Mouse (Mus musculus) ES-Bruce4 (cell line): Measurements from ENCODE around the gene Ntf5. TPM values are rescaled to one million over a fixed set of nuclear protein-coding genes. Genes with fewer than 3 reads are reported as not detected.
A peak's percentile ranks its signal among the peaks of the same experiment; 100 is the strongest.

Experiments
- H3K27ac ChIP-seq: 2 replicates; pipeline ENCODE4 v1.5.1; 2012; ENCODE audit warnings: low read length, inconsistent platforms; ENCODE audit not compliant: insufficient read depth
- H3K27me3 ChIP-seq: 2 replicates; pipeline ENCODE4 v1.6.1; 2012; ENCODE audit warnings: mild to moderate bottlenecking, low read length, inconsistent platforms; ENCODE audit not compliant: control insufficient read depth, poor library complexity, insufficient read depth, severe bottlenecking
- H3K36me3 ChIP-seq: 2 replicates; pipeline ENCODE4 v1.6.1; 2012; ENCODE audit warnings: inconsistent platforms, mild to moderate bottlenecking, low read length, moderate library complexity; ENCODE audit not compliant: control insufficient read depth, poor library complexity, insufficient read depth, severe bottlenecking
- H3K4me1 ChIP-seq: one replicate; pipeline ENCODE4 v1.8.1; 2011; ENCODE audit warnings: low read length; ENCODE audit not compliant: control insufficient read depth, insufficient read depth
- H3K4me3 ChIP-seq: 2 replicates; pipeline ENCODE4 v1.5.1; 2011; ENCODE audit warnings: low read depth, mild to moderate bottlenecking, low read length
- H3K9ac ChIP-seq: 2 replicates; pipeline ENCODE4 v1.6.1; 2012; ENCODE audit warnings: low read depth, mild to moderate bottlenecking, inconsistent platforms; ENCODE audit not compliant: poor library complexity, severe bottlenecking
- H3K9me3 ChIP-seq: replicated peaks from 2 replicates; pipeline ENCODE4 v1.6.1; 2012; ENCODE audit warnings: mild to moderate bottlenecking, low read length, inconsistent platforms; ENCODE audit not compliant: control insufficient read depth, poor library complexity, insufficient read depth, severe bottlenecking
- CTCF ChIP-seq: IDR thresholded peaks from one replicate; pipeline ENCODE4 v1.8.1; 2011; ENCODE audit warnings: low read depth, low read length
- EP300 ChIP-seq: IDR thresholded peaks from 2 replicates; pipeline ENCODE4 v1.6.1; 2011; ENCODE audit warnings: low read depth, low read length; ENCODE audit not compliant: insufficient read depth
- POLR2A ChIP-seq: IDR thresholded peaks from one replicate; pipeline ENCODE4 v1.8.1; 2011; ENCODE audit warnings: low read length; ENCODE audit not compliant: insufficient read depth
- polyA plus RNA-seq: library from polyadenylated mRNA; stranded (reverse); fragments of >200 nt; gene quantifications from 2 replicates; pipeline ENCODE4 v1.2.4, GENCODE M21; 2011; ENCODE audit warnings: low read depth; ENCODE audit not compliant: missing spikeins, insufficient read depth, insufficient read length

Gene Ntf5
- polyA plus RNA-seq, 1 experiment, result 5.0 TPM

GRCm38 (mm10) chr7:45415636-45416035 lies 2.1 kb downstream of the Ntf5 start:
- Histone ChIP-seq H3K4me3 (peak overlapping the region; percentile 43), H3K9ac (peak overlapping the region; percentile 49), H3K9me3 (no peaks in the 10 kb centered on the region), H3K36me3 (no peaks in the 10 kb centered on the region), H3K27me3 (no peaks in the 10 kb centered on the region), H3K4me1 (peaks cover 10% of the 10 kb centered on the region), H3K27ac (no peak overlapping the region)
- no peak for TF ChIP-seq CTCF
- TF ChIP-seq POLR2A, result no peak
- TF ChIP-seq EP300, result no peak

GRCm38 (mm10) chr7:45417962-45418492 lies 4.5 kb downstream of the Ntf5 start:
- 0 out of 2 replicates have a peak overlapping the region, but pooled peaks have one; percentile 7 for H3K9ac ChIP-seq
- H3K9me3 ChIP-seq, result no peaks in the 10 kb centered on the region
- H3K4me3 ChIP-seq, result no peak overlapping the region
- no peak for TF ChIP-seq CTCF
- TF ChIP-seq EP300, result no peak
- no peak for TF ChIP-seq POLR2A
- H3K27me3 ChIP-seq, result no peaks in the 10 kb centered on the region
- H3K4me1 ChIP-seq, result peaks cover 7% of the 10 kb centered on the region
- peaks cover 19% of the 10 kb centered on the region for H3K36me3 ChIP-seq
- no peak overlapping the region for H3K27ac ChIP-seq

- H3K27ac ChIP-seq, result peak overlapping the region; percentile 7; the same call in 1 of the 2 replicates
Measured at GRCm38 (mm10) chr7:45419859-45420614, 6.5 kb downstream of the Ntf5 start.

GRCm38 (mm10) chr7:45420615-45420919 lies 7.1 kb downstream of the Ntf5 start, which contains the start of gene Lhb:
Lhb (plus strand) TSS chr7:45420820.
- peaks cover 7% of the 10 kb centered on the region for H3K4me1 ChIP-seq
- H3K27ac ChIP-seq, result peak within 1 kb of the TSS; percentile 7; the same call in 1 of the 2 replicates
- no peak for TF ChIP-seq POLR2A
- TF ChIP-seq EP300, result no peak
- TF ChIP-seq CTCF, result no peak
- no peaks in the 10 kb centered on the region for H3K27me3 ChIP-seq
- peaks cover 43% of the 10 kb centered on the region for H3K36me3 ChIP-seq
- H3K9ac ChIP-seq, result no peak within 1 kb of the TSS
- H3K9me3 ChIP-seq, result no peaks in the 10 kb centered on the region
- H3K4me3 ChIP-seq, result peak within 1 kb of the TSS; percentile 22

More at GRCm38 (mm10) chr7:45419859-45420614, 6.5 kb downstream of the Ntf5 start:
- Histone ChIP-seq H3K4me1 (peaks cover 7% of the 10 kb centered on the region), H3K27me3 (no peaks in the 10 kb centered on the region), H3K9me3 (no peaks in the 10 kb centered on the region), H3K9ac (no peak overlapping the region), H3K4me3 (peak overlapping the region; percentile 22), H3K36me3 (peaks cover 39% of the 10 kb centered on the region)
- TF ChIP-seq EP300 (0 out of 2 replicates have a peak, but pooled peaks have one; percentile 39), CTCF (no peak), POLR2A (no peak)

GRCm38 (mm10) chr7:45421194-45421593 lies 7.7 kb downstream of the Ntf5 start:
- Histone ChIP-seq H3K9me3 (no peaks in the 10 kb centered on the region), H3K27me3 (no peaks in the 10 kb centered on the region), H3K27ac (no peak overlapping the region), H3K4me3 (no peak overlapping the region), H3K4me1 (peaks cover 7% of the 10 kb centered on the region), H3K36me3 (peaks cover 43% of the 10 kb centered on the region), H3K9ac (no peak overlapping the region)
- TF ChIP-seq POLR2A, result no peak
- no peak for TF ChIP-seq CTCF
- no peak for TF ChIP-seq EP300

- no peak for TF ChIP-seq EP300
- no peak for TF ChIP-seq CTCF
- TF ChIP-seq POLR2A, result no peak
- H3K4me1 ChIP-seq, result peaks cover 8% of the 10 kb centered on the region
- no peak overlapping the region for H3K27ac ChIP-seq
- no peaks in the 10 kb centered on the region for H3K27me3 ChIP-seq
- H3K9me3 ChIP-seq, result no peaks in the 10 kb centered on the region
- peaks cover 71% of the 10 kb centered on the region for H3K36me3 ChIP-seq
- no peak overlapping the region for H3K9ac ChIP-seq
- H3K4me3 ChIP-seq, result no peak overlapping the region
Measured at GRCm38 (mm10) chr7:45426556-45426955, 13.1 kb downstream of the Ntf5 start.
